Mouse (Mus musculus) thymus, postnatal 36 days (tissue): Measurements from ENCODE around the gene Xylt1.

Source experiments
- DNase-seq, 2 experiments: peaks; one replicate each; pipeline ENCODE4 v3.0.0; 2022; ENCODE audit warnings: mixed read lengths in 2 of 2

Gene Xylt1

DNA sequence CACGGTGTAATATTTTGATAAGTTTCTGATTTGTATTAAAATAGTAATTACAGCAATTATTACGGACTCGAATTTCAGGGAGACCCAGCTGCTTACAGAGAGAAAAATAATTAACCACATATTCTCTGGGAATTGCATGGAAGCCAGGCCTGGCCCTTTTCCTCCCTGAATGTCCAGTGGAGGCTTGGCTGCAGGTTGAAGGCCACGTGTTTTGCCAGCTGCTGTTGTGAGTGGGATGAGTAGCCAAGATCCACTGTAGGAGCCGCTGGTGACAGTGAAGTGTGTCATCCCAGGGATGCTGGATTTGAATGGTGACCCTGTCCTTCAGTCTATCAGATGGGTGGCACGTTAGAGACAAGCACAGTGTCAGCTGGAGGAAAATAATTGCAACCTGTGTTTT, 14.7 kb downstream of the Xylt1 start:
- DNase-seq, result no peak

DNA sequence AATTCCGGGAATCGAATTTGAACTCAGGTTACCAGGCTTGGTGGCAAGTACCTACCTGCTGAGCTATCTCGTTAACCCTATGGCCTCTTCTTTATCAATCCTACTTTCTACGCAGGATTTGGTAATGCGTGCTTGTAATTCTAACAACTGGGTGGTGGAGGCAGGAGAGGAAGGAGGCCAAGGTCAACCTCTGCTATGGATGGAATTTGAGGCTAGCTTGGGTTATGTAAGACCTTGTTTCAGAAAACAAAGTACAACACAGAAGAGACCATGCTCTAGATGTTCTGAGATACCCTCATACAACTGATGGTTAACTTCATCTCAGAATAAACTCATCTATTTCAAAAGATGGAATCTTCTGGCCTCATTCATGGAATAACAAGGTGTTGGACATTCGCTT, 17.1 kb downstream of the Xylt1 start:
- DNase-seq, result no peak

DNA sequence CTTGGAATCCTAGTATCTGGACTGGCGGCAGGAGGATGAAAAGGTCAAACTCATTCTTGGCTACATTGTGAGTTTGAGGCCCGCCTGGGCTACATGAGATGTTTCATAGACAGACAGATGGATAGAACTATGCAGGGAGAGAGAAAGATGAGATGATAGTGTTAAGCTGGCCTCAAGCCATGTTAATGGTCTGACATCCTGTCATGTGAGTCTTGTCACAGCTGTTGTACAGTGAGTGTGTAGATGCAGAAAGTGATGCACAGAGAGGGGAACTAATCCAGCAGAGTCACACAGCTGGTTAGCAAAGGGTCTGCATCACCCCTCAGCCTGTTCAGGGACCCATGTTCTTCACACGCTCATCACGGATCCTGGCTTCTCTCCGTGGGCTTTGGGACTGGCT, 19.2 kb downstream of the Xylt1 start:
- no peak for DNase-seq

DNA sequence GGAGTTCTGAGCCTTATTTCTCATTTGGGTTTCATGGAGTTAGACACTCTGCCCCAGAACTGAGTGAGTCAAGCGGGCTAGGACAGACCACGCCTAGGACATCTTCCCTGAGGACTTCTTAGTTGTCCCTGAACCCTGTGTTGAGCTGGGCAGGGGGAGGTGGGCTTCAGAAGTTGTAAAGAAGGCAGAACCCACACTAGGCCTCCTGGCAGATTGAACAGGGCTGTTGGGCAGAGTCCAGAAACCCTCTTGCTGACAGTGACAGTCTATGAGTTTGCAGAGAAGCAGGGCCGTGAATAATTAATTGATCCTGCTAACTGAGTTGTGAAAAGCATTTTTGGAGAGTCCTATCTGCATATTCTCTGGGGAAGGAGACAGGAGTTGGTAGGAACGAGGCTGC, 20.8 kb downstream of the Xylt1 start:
- no peak for DNase-seq

DNA sequence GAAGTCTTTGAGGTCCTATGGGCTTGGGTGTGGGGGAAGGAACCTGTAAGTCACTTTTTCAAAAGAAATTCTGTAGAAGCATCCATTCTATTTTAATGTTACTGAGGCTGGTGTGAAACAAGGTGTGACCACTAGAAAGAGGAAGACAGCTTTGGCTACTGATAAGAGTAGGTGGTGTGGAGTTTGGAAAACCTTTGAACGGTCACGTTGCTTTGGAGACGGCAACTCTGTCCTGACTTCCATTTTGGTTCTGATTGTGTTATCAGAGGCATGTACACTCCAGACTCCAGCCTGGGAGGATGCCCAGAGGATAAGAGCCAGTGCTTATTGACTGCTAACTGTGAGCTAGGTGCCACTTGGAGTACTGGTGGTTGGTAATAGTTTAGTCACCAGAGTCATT, 25.6 kb downstream of the Xylt1 start:
- no peak for DNase-seq

DNA sequence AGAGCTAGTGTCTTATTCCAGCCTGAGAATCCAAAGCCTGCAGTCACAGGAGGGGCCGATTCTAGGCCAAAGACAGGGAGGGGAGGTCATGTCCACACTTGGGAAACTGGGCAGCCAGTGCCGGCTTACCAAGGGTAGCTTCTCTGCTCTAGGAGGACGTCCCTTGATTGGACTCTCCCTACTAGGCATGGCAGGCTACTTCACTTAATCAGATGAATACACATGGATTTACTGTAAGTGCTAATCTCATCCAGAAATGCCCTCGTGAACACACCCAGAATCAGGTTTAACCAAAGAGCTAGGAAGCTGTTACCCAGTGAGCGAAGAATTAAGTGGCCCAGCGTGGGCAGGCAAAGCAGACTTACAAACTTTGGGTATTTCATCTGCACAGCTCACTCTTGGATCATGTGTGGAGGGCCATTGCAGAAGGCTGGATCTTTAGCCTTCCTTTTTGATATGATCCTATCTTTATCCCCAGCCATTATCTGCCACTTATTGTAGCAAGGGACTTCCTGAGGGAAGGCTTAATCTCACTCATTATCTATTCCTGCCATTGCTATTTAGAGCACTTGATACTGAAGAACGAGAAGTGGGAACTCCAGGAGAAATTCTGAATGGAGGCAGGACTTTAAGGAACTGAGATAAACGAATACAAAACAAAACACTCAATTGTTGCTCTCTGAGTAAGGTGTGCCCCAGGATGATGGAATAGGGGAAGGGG, 28.6 kb downstream of the Xylt1 start:
- no peak for DNase-seq

DNA sequence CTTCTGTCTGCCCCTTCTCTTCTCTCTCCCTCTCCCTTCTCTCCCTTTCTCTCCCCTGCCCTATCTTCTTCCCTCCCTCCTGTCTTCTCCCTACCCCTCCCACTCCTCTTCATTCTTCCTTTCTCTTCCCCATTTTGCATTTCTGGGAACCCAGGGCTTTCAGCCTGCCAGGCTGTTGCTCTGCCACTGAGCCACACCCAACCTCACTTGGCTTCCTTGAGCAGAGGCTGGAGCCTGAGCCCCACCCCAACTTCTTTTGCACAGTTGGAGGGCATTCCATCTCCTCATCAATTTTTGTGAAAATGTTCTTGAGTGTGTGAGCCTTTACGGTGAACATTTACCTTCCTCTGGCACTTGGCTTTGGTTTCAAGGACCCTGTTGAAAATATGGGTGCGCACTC, 31.1 kb downstream of the Xylt1 start:
- no peak for DNase-seq

DNA sequence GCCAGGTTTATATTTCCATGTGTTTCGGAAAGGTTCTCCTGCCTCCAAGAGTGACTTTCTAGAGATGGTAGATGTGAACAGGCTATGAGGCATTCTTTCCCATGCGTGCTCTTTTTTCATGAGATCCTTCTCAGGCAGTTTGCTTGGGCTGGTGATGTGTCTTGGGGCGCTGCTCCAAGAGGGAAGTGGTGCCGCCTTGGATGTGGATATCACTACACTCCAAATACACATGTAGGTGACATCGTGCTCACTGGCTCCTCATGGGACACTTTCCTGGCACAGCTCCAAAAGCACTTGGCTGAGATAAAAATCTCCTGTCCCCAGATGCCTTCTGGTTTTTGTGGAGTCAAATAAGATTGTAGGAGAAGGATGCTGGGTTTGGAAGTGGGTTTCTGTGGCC, 31.6 kb downstream of the Xylt1 start:
- DNase-seq, result no peak

DNA sequence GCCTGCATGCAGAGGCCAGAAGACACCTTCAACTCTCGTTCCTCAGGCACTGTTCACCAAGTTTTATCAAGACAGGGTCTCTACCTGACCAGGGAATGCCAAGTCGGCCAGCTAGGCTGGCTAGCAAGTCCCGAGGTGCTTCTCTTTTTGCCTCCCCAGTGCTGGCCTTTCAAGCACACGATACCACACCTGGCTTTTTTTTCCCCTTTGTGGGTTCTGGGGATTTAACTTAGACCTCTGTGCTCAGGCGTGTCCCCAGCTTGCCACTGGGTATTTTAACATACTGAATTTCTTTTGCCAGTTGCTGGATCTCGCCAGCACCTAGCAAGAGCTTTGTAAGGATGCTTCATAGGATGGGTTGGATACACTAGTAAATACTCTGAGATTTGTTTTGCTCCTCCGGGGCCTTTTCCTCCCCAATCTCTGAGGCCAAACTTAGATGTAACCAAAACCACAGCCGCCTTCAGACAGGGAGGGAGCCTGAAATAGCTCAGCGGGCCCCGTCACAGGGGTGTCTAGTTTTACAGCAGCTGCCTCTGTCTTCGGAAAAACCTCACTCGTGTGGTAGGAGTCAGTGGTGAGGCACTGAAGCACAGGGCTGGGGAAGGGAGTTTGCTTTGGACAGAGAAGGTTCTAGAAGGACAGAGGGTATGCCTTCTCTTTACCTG, 33.7 kb downstream of the Xylt1 start:
- DNase-seq, result peak; percentile 49 to 61

DNA sequence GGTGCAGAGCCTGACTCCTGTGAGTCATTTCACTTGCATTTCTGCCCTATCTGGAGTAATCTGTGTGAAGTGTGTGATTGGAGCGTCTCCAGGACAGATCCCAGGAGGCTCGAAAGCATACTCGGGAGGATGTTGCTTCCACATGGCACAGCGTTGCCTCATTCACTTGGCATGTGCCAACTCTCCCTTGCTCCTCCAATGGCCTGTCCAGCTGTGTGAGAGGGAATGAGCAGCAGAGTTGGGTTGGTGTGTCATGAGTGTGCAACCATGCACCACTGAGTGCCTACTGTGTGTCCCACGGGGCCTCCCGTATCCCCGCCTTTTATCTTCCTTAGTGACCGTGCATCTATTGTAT, 34.2 kb downstream of the Xylt1 start:
- no peak for DNase-seq

DNA sequence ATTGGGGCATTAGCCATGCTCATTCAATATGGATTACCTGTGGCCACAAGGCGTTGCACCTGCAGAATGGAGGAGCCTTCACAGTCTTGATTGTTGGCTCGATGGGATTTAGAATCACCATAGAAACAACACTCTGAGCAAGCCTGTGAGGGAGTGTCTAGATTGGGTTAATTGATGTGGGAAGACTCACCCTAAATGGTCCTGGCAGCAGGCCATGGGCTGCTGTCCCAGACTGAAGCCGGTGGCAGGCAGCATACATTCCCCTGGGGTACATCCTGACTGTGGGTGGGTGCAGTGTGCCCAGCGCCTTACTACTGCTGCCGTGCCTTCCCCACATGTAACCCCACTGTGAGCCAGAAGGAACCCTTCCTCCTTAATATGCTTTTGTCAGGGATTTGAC, 38.3 kb downstream of the Xylt1 start:
- DNase-seq, result no peak

DNA sequence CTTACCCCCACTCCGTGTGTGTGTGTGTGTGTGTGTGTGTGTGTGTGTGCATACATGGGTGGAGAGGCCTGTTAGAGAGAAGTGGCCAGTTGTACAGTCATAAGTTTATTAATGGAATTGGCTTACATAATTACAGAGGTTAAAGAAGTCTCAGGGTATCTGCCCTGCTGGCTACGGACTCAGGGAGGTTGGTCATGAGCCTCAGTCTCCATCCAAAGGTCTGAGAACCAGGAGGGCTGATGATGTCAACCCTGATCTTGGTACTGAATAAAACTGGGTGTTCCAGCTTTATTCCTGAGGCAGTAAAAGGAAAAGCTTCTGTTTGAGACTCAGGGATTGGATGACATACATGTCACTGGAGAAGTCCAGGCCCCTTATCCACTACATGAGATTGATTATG, 39.1 kb downstream of the Xylt1 start:
- no peak for DNase-seq

DNA sequence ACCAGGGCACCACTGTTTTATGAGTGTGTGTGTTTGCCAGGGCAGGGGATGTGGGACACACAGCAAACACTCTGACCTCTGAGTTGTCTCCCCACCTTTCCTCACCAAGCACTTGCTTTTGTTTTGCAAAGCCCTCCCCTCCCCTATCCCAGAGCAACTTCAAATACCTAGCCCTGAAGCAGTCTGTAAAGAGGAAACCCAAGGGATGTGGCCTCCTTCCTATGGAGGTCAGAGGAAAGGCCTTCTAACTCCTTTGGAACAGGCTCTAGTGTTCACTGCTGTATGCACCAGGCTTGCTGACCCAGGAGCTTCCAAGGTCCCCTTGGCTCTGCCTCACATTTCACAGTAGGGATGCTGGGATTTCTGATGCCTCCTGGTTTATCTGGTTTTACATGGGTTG, 39.5 kb downstream of the Xylt1 start:
- no peak for DNase-seq

DNA sequence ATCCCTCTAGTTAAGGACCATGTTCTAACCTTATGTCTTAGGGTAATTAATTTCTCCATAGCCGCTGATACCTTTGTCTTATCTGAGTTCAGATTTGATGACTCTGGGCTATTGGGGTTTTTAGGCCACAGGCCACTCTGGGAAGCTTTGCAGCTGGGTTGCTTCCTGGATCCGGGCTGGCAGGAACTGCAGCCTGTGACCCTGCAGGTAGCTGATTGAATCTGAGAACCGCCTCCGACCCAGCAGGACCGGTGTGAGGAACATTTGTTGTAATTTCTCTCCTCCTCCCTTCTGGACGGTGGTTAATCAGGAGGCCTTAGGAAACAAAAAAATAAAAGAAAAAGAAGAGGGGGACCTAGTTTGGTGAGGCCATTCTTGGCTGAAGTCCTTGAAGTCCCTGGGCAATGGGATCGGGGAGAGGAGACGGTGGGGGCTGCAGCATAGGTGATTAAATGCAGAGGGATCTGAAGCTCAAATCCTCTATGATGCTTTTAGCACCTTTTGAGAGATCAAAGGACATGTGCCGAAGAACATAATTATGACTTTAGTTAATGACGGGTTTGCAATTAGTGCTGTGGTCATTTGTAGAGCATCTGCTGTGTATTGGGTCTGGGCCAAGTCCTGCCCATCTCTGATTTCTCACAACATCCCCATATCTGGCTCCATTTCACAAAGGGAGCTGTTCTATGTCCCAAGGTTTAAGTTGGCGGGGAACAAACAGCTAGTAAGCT, 40.2 kb downstream of the Xylt1 start:
- no peak for DNase-seq

DNA sequence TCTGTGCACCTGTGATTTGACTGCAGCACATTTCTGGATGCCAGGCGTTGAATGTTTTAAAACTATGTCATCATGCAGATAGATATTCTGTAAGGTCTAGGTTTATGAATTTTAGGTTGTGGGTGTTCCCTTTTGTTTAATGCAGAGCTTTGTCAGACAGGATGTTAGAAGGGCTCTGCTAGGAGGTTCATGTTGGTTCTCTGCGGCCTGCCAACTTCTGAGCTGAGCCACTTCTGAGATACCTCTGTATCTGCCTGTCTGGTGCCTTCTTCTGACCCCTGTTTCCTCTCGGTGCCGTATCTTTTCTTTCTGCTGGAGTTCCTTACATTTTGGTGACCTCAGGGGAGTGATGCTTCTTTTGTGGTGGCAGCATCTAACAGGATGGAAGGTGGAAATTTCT, 44.1 kb downstream of the Xylt1 start:
- no peak for DNase-seq

DNA sequence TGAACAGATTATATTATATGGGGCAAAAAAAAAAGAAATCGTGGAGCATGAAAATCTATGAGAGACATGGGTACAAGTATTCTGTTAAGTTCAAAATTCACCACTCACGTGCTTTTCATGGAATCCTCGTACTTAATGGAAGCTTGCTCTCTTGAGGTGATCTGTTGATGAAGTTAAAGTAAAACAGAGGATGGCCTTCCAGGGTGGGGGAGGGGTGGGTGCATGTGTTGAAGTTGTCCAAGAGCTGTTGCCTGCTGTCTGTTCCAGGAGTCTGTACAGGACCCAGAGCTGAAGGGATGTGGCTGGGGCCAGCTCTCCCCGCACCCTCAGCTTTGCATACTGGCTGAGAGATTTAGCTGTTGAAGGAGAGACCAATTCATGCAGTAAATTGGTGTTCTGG, 45.6 kb downstream of the Xylt1 start:
- no peak for DNase-seq

DNA sequence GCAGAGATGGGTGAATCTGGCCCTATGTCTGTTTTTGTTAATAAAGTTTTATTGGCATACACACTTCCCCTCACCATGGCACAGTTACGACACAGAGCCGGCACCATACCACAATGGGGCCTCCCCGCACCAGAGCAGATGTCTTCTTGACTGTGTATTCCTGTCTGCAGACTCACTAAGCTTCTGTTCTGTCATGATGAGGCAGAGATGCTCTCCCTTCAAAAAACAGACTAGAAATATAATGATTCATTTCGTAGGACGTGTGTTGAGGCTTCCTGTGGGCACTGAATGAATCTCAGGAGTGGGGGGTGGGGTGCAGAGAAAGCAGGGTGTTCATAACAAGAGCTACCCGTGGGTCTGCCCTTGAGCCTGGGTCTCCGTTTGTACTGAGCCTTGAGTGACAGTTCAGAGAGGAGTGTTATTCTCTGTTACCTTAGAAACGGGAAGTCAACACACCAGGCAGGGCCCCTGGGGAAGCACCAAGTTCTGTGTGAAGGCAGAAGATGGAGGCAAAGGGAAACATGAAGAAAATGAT, 48.0 kb downstream of the Xylt1 start:
- peak; percentile 27 to 48 for DNase-seq

DNA sequence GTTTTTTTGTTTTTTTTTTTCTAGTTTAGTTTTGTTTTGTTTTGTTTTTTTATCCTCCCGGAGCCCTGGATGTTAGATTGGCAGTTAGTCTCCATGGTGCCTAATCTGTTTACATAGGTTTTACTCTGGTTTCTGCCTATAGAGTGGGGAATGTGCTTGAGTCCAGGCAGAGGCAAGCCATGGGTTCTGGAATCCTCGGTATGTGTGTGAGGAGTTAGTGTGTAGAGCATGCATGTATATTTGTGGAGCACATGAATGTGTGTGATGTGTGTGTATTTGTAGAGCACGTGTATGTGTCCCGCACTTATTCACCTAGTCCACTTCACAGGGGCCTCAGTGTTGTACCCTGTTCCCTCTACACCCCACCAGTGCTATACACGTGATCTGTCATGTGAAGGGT, 48.7 kb downstream of the Xylt1 start:
- no peak for DNase-seq

DNA sequence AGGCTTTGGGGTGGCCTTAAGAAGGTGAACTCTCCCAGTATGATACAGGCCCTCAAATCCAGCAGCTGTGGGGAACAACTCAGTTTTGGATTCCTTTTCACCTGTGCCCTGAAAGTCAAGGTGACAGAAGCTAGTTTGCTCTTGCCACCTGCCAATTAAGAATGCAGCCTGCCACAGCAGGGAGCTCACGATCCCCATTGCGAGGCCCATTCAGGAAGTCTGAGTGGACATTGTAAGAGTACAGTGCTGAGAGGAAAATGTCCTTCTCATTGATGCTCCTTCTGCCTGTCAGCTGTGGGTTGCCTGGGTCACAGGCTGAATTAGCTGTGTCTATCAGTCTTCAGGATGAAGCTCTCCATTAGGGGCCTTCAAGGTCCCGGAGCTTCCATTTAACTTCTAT, 49.1 kb downstream of the Xylt1 start:
- no peak for DNase-seq

DNA sequence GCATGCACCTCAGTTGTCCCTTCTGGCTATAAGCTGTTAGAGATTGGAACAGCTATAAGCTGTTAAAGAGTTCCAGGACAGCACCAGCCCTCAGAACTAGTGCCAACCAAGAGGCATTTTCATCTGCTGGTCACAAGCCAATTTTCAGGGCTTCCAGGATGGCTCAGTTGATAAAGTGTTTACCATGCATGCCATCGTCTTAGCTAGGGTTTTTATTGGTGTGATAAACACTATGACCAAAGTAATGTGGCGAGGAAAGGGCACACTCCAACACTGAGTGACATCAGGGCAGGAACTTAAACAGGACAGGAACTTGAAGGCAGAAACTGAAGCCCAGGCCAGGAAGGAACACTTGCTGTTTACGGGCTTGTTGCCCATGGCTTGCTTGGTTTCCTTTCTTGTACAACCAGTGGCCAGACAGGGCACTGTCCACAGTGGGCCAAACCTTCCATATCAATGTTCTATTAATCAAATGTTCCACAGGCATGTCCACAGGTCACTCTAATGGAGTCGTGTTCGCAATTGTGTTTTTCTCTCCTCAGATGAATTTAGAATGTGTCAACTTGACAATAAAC, 49.7 kb downstream of the Xylt1 start:
- DNase-seq, result no peak

DNA sequence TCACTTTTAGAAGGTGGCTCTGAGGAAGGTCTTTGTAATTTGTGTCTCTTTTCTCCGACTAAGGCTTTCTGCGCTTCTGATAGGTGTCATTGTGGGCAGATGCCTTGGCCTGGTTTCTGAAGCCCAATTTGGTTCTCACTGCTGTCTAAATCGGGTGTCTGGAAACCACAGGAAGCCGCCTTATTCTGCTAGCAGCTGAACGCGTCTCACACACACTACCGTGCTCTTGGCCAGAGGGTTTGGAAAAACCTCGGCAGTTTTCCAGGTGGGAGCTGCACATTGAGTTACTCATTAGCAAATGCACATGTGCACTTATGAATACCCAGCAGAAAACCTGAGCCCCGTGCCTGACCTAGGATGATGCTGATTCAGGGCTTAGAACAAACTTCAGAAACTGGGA, 52.9 kb downstream of the Xylt1 start:
- peak; percentile 12 to 18 for DNase-seq

DNA sequence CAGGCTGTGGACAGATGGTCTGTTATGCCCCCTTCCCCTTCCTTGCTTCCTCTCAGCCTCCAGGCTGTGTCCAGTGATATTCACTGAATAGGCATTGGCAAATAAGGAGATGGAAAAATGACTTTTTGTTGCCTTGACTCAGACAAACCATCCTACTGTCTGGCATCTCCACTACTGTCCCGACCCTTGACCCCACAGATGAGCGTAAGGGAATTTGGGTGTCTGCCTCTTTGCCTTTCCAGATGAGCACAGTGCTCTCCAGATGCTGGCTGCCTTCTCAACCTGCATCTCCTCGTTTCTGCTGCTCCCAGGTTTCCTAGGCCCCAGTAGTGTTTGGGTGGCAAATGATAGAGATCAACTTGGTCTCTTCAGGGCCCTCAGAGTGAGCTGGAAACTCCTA, 54.3 kb downstream of the Xylt1 start:
- no peak for DNase-seq

DNA sequence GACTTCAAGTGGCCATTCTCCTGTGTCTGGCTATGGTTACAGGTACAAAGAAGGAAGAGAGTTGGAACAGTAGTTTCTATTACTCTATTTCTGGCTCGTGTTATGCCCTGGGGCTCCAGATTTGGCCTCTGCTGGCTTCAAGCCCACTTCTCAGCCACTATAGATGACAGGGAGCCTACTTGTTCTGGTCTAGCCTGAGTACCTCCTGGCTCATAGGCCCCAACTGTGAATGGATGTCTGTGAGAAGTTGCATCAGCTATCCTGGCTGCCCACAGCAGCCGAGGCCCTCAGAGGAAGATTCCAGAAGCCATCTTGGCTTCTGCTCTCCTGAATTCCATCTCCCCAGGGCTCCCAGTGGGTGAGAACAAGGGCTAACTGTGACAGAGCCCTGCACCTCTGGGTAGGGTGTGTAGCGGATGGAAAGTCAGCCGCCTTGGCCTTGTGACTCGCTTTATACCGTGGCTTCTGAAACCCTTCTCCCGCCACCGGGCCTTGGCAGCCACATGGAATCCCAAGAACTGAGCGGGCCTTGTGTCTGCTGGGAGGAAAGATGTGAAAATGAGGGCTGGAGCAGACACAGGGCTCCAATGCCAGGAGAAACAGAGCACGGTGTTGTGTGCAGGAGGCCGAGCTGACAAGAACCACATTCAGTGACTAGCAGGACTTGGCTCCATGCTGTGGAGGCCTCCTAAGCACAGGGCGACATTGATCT, 55.1 kb downstream of the Xylt1 start:
- DNase-seq, result no peak
